Mouse (Mus musculus) lung, embryonic 15.5 days (tissue): Measurements from ENCODE around the gene Rora. TPM values are rescaled to one million over a fixed set of nuclear protein-coding genes. Genes with fewer than 3 reads are reported as not detected.

Experiments used
- ATAC-seq: fragments of 200-750 bp; cut with Nextera tagmentation; 2 replicates; pipeline ENCODE4 v1.8.0; 2017; ENCODE audit warnings: moderate number of reproducible peaks, borderline replicate concordance; ENCODE audit not compliant: low FRiP score, low TSS enrichment; ENCODE audit errors: extremely low read depth
- H3K27ac ChIP-seq: fragments of 300-500 bp; sonication (generic); 2 replicates; pipeline ENCODE4 v1.5.1; 2015; ENCODE audit warnings: moderate library complexity, mild to moderate bottlenecking, inconsistent platforms
- H3K27me3 ChIP-seq: fragments of 300-500 bp; sonication (generic); 2 replicates; pipeline ENCODE4 v1.6.1; 2015; ENCODE audit warnings: inconsistent platforms
- H3K36me3 ChIP-seq: fragments of 300-500 bp; sonication (generic); 2 replicates; pipeline ENCODE4 v1.6.1; 2015; ENCODE audit warnings: inconsistent platforms
- H3K4me1 ChIP-seq: fragments of 300-500 bp; sonication (generic); 2 replicates; pipeline ENCODE4 v1.6.1; 2015; ENCODE audit warnings: inconsistent platforms
- H3K4me2 ChIP-seq: fragments of 300-500 bp; sonication (generic); 2 replicates; pipeline ENCODE4 v1.6.1; 2015; ENCODE audit warnings: inconsistent platforms, mild to moderate bottlenecking, moderate library complexity
- H3K4me3 ChIP-seq: fragments of 300-500 bp; sonication (generic); 2 replicates; pipeline ENCODE4 v1.5.1; 2015; ENCODE audit warnings: mild to moderate bottlenecking, inconsistent platforms
- H3K9ac ChIP-seq: fragments of 300-500 bp; sonication (generic); 2 replicates; pipeline ENCODE4 v1.6.1; 2015; ENCODE audit warnings: inconsistent platforms
- H3K9me3 ChIP-seq: fragments of 300-500 bp; sonication (generic); 2 replicates; pipeline ENCODE4 v1.6.1; 2016; ENCODE audit warnings: inconsistent platforms
- WGBS: fragments of 180-500 bp; shearing (Covaris S2); methylation state at CpG from one replicate; pipeline ENCODE4 v1.1.7; 2015; 5-methylcytosine and 5-hydroxymethylcytosine counted together
- polyA plus RNA-seq: library from polyadenylated mRNA; unstranded; fragments of >200 nt; fragmentation: Nextera tagmentation; extraction: Ambion mirVana; gene quantifications from 2 replicates; pipeline ENCODE4 v1.2.1, GENCODE M21; 2015

The Rora gene
- polyA plus RNA-seq, 1 experiment from 2014 or later: 6.9 TPM

DNA sequence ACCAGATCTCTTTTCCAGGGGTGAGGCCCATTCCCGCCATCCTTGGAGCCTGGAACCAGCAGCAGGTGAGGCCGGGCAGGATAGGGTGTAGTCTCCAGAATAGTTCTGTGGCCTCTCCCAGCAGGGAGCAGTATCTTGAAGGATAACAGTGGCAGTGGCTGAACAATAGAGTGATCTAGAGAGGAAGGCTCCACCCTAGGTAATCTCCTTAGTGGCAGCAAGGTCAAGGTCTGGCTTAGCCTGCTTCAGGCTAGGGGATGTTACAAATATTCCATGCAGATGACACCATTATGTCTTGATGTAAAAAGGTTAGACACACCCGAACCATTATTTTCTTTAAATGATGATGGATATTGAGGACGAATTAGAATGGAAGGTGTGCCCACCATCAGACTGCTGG lies 144.6 kb downstream of the Rora start:
- no peaks in the 10 kb centered on the region for H3K9me3 ChIP-seq
- H3K9ac ChIP-seq: no peak overlapping the region
- no peak overlapping the region for H3K4me3 ChIP-seq
- 88% methylated on average over 4 of the region's 4 CpGs for WGBS
- H3K4me2 ChIP-seq: no peak overlapping the region
- no peak overlapping the region for H3K27ac ChIP-seq
- H3K4me1 ChIP-seq: no peaks in the 10 kb centered on the region
- no peaks in the 10 kb centered on the region for H3K36me3 ChIP-seq
- no peak for ATAC-seq
- H3K27me3 ChIP-seq: no peaks in the 10 kb centered on the region

DNA sequence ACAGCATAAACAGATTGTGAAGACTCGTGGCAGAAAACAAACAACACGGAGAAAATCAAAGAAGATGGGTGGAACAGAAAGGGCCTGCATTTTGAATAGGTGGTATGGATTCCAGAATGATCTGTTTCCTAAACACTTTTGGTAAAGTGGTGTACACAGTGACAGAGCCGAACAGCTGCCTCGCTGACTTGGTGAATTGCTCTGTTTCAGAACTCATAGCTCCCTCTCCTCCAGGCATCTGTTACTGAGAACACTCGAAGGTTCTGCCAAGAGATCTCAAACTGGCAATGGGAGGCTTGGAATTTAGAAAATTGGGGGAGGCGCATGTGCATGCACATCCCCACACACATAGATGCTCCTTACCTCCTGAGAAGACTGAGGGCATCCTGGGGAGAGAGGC lies 145.5 kb downstream of the Rora start:
- Histone ChIP-seq H3K9ac (no peak overlapping the region), H3K4me2 (no peak overlapping the region), H3K4me1 (peaks cover 3% of the 10 kb centered on the region), H3K27me3 (no peaks in the 10 kb centered on the region), H3K27ac (no peak overlapping the region), H3K4me3 (no peak overlapping the region), H3K36me3 (no peaks in the 10 kb centered on the region), H3K9me3 (no peaks in the 10 kb centered on the region)
- 77% methylated on average over 6 of the region's 6 CpGs for WGBS
- no peak for ATAC-seq

- H3K27me3 ChIP-seq: no peaks in the 10 kb centered on the region
- H3K4me3 ChIP-seq: no peak overlapping the region
- H3K9ac ChIP-seq: no peak overlapping the region
- no peaks in the 10 kb centered on the region for H3K9me3 ChIP-seq
- no peaks in the 10 kb centered on the region for H3K36me3 ChIP-seq
- H3K27ac ChIP-seq: no peak overlapping the region
- 40% methylated on average over 6 of the region's 6 CpGs for WGBS
- peaks cover 7% of the 10 kb centered on the region for H3K4me1 ChIP-seq
- no peak overlapping the region for H3K4me2 ChIP-seq
- ATAC-seq: no peak
Measured at GRCm38 (mm10) chr9:68804229-68804628, 150.6 kb downstream of the Rora start.

DNA sequence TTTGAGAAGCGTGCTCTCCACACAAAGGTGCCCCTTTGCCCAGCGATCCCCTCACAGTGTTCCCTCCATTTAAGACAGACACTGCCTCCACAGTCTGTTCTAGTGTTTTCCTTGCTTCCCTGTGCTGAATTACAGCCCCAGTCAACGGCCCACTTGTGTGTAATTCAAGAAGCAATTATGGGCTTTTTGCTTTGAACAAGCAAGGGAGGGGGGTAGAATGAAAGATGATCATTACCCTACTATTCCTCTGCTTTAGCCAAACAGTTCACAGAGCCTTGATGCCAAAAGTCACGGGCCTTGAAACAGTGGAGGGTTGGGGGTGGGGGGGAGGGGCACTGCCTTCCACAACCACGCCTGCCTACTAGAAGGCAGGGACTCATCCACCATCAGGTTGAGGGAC lies 152.2 kb downstream of the Rora start:
- Histone ChIP-seq H3K27ac (no peak overlapping the region), H3K4me1 (peaks cover 7% of the 10 kb centered on the region), H3K36me3 (no peaks in the 10 kb centered on the region), H3K9ac (no peak overlapping the region), H3K4me2 (no peak overlapping the region), H3K4me3 (no peak overlapping the region), H3K27me3 (no peaks in the 10 kb centered on the region), H3K9me3 (no peaks in the 10 kb centered on the region)
- WGBS: 40% methylated on average over 5 of the region's 5 CpGs
- ATAC-seq: no peak

DNA sequence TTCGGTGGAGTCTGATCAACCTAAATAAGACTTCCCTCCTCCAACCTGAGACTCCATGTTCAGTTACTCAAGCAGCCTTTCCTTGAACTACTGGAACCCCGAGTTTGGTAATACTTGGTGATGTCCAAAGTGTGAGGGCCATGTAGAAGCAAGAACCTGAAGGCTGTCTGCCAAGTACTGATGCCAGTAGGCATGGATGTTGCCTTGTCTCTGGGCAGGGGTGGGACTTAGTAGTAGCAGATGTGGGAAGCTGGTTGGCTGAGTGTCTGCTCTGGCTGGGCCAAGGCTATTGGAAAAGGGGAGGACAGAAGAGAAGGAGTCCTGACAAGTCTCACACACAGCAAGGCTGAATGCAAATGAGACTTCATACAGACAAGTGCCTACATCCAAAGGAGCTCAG lies 154.1 kb downstream of the Rora start:
- no peak overlapping the region for H3K9ac ChIP-seq
- no peak for ATAC-seq
- WGBS: 84% methylated on average over 2 of the region's 2 CpGs

DNA sequence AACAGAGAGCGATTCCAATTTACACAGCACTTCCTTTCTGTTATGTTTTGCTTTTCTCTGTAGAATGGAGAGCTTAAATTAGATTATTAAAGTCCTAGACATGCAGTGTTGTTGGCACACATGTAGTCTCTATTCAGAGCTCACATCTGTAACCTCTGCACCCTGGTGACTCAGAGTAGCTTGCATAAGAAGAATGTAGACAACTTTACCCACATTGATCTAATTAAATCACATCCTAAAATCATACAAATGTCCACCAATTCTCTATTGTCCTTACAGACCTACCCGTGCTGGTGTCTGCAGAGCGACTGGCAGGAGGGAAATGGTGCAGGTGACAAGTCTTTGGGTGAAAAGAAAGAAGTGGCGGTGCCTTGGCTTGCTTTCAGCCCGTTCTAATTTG lies 155.9 kb downstream of the Rora start:
- Histone ChIP-seq H3K4me3 (no peak overlapping the region), H3K4me2 (no peak overlapping the region), H3K27ac (no peak overlapping the region), H3K9ac (no peak overlapping the region), H3K36me3 (no peaks in the 10 kb centered on the region), H3K27me3 (no peaks in the 10 kb centered on the region), H3K4me1 (peaks cover 19% of the 10 kb centered on the region), H3K9me3 (no peaks in the 10 kb centered on the region)
- no peak for ATAC-seq
- WGBS: 65% methylated on average over 5 of the region's 5 CpGs

More for the DNA sequence above, 154.1 kb downstream of the Rora start:
- no peak overlapping the region for H3K27ac ChIP-seq
- no peaks in the 10 kb centered on the region for H3K36me3 ChIP-seq
- H3K4me3 ChIP-seq: no peak overlapping the region
- peaks cover 11% of the 10 kb centered on the region for H3K4me1 ChIP-seq
- no peak overlapping the region for H3K4me2 ChIP-seq
- H3K27me3 ChIP-seq: no peaks in the 10 kb centered on the region
- H3K9me3 ChIP-seq: no peaks in the 10 kb centered on the region

DNA sequence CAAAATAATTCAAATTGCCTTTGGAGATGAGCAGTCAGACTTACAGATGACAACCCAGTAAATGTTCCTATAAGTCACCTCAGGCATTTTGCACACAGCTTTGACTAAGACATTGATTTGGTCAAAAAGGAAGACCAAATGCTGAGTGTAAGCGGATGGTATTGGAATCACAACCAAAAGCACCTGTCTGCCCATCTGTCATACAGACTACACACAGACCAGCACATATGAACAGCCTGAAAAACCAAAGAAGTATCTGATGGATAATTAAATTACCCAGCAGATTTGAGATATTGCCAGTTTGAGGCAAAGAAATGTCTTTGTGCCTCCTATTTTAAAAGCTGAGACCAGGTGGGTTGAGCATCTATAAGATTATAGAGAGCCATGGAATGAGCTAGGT lies 161.1 kb downstream of the Rora start:
- no peak overlapping the region for H3K27ac ChIP-seq
- H3K27me3 ChIP-seq: no peaks in the 10 kb centered on the region
- peaks cover 15% of the 10 kb centered on the region for H3K4me1 ChIP-seq
- no peaks in the 10 kb centered on the region for H3K9me3 ChIP-seq
- ATAC-seq: no peak
- no peak overlapping the region for H3K9ac ChIP-seq
- no peaks in the 10 kb centered on the region for H3K36me3 ChIP-seq
- H3K4me2 ChIP-seq: no peak overlapping the region
- no peak overlapping the region for H3K4me3 ChIP-seq
- WGBS: 90% methylated on average over 1 of the region's 1 CpGs

GRCm38 (mm10) chr9:68815877-68816276 lies 162.3 kb downstream of the Rora start:
- 81% methylated on average over 9 of the region's 9 CpGs for WGBS

GRCm38 (mm10) chr9:68820036-68820435 lies 166.4 kb downstream of the Rora start:
- Histone ChIP-seq H3K27ac (no peak overlapping the region), H3K4me3 (no peak overlapping the region), H3K4me1 (no peaks in the 10 kb centered on the region), H3K36me3 (no peaks in the 10 kb centered on the region), H3K9me3 (no peaks in the 10 kb centered on the region), H3K9ac (no peak overlapping the region), H3K4me2 (no peak overlapping the region), H3K27me3 (no peaks in the 10 kb centered on the region)
- no peak for ATAC-seq
- WGBS: 81% methylated on average over 4 of the region's 4 CpGs

More at GRCm38 (mm10) chr9:68815877-68816276, 162.3 kb downstream of the Rora start:
- H3K36me3 ChIP-seq: no peaks in the 10 kb centered on the region
- no peaks in the 10 kb centered on the region for H3K9me3 ChIP-seq
- no peak overlapping the region for H3K4me2 ChIP-seq
- no peaks in the 10 kb centered on the region for H3K27me3 ChIP-seq
- H3K9ac ChIP-seq: no peak overlapping the region
- no peak overlapping the region for H3K27ac ChIP-seq
- no peak overlapping the region for H3K4me3 ChIP-seq
- ATAC-seq: no peak
- peaks cover 15% of the 10 kb centered on the region for H3K4me1 ChIP-seq

GRCm38 (mm10) chr9:68820478-68820877 lies 166.9 kb downstream of the Rora start:
- ATAC-seq: no peak
- no peaks in the 10 kb centered on the region for H3K36me3 ChIP-seq
- no peak overlapping the region for H3K4me2 ChIP-seq
- no peak overlapping the region for H3K9ac ChIP-seq
- H3K4me3 ChIP-seq: no peak overlapping the region
- H3K9me3 ChIP-seq: no peaks in the 10 kb centered on the region
- H3K27ac ChIP-seq: no peak overlapping the region
- H3K4me1 ChIP-seq: no peaks in the 10 kb centered on the region
- H3K27me3 ChIP-seq: no peaks in the 10 kb centered on the region

DNA sequence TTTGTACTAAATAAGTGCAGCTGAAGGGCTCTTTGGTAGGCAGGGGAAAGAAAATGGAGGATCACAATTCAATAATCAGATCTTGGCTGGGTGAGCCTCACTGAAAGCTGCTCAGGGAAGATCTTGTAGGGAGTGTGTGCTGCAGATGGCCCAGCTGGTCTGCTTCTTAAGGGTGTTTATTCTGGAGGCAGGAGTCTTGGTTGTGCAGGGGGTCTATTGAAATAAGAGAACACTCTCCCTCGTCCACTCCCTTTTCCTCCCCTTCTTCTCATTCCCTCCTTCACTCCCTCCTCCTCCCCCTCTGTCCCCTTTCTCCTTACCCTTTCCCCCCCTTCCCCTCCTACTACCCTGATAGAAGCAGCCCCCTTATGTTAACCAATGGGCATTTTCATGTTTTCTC lies 167.8 kb downstream of the Rora start:
- Histone ChIP-seq H3K9me3 (no peaks in the 10 kb centered on the region), H3K27me3 (no peaks in the 10 kb centered on the region), H3K27ac (no peak overlapping the region), H3K4me3 (no peak overlapping the region), H3K36me3 (no peaks in the 10 kb centered on the region), H3K4me2 (no peak overlapping the region), H3K4me1 (no peaks in the 10 kb centered on the region), H3K9ac (no peak overlapping the region)
- WGBS: 33% methylated on average over 1 of the region's 1 CpGs
- no peak for ATAC-seq

GRCm38 (mm10) chr9:68823292-68823691 lies 169.7 kb downstream of the Rora start:
- Histone ChIP-seq H3K36me3 (no peaks in the 10 kb centered on the region), H3K4me2 (no peak overlapping the region), H3K9ac (no peak overlapping the region), H3K4me3 (no peak overlapping the region), H3K4me1 (no peaks in the 10 kb centered on the region; the same call in none of the 2 replicates), H3K9me3 (no peaks in the 10 kb centered on the region), H3K27ac (no peak overlapping the region), H3K27me3 (no peaks in the 10 kb centered on the region)
- ATAC-seq: no peak
- WGBS: 91% methylated on average over 5 of the region's 5 CpGs

- no peak for ATAC-seq
- 34% methylated on average over 4 of the region's 4 CpGs for WGBS
Measured at GRCm38 (mm10) chr9:68825107-68825506, 171.5 kb downstream of the Rora start.

More at GRCm38 (mm10) chr9:68825107-68825506, 171.5 kb downstream of the Rora start:
- Histone ChIP-seq H3K9me3 (no peaks in the 10 kb centered on the region), H3K4me1 (no peaks in the 10 kb centered on the region; the same call in none of the 2 replicates), H3K27ac (no peak overlapping the region), H3K9ac (no peak overlapping the region), H3K4me3 (no peak overlapping the region), H3K27me3 (no peaks in the 10 kb centered on the region), H3K36me3 (no peaks in the 10 kb centered on the region), H3K4me2 (no peak overlapping the region)
